Mouse (Mus musculus): Measurements from ENCODE around the gene Ms4a3.

Gene Ms4a3

DNA sequence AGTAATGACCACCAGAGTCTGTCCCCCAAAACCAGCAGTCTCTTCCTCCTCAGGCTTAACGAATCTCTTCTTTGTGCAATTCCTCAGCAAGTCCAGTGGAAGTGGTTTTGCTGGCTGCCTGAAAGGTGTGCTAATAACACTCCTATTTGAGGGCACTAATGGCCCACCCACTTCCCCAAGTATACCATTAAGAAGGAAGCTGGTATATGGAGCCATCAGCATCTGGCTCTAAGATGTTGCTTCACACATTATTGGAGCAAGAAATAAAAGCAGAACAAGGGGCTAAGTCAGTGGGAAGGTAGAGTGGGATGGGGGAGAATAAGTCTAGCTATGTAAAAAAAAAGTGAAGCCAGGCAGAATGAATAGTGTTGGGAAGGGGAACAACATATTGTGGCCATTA is at the start of gene Ms4a3:
Gene Ms4a3, minus strand, starts transcription at position 120 of the 400 bp plus-strand sequence.
- H3K27me3 ChIP-seq (ENCODE audit: control insufficient read depth, insufficient read depth, low read length, poor library complexity, severe bottlenecking) = no peaks in the 10 kb centered on the region
- no peaks in the 10 kb centered on the region for H3K36me3 ChIP-seq (ENCODE audit: control insufficient read depth, insufficient read depth, low read length, poor library complexity, severe bottlenecking)
- DNase-seq (ENCODE audit: low read depth, low spot score) = no peak

DNA sequence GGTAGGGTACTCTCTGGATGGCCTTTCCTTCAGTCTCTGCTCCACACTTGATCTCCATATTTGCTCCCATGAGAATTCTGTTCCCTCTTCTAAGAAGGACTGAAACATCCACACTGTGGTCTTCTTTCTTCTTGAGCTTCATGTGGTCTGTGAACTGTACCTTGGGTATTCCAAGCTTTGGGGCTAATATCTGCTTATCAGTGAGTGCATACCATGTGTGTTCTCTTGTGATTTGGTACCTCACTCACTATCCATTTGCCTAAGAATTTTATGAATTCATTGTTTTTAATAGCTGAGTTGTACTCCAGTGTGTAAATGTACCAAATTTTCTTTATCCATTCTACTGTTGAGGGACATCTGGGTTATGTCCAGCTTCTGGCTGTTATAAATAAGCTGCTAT is 20.9 kb upstream of the Ms4a3 start:
- no peak for DNase-seq (ENCODE audit: low read depth, low spot score)
- H3K36me3 ChIP-seq (ENCODE audit: control insufficient read depth, insufficient read depth, low read length, poor library complexity, severe bottlenecking) = no peaks in the 10 kb centered on the region

DNA sequence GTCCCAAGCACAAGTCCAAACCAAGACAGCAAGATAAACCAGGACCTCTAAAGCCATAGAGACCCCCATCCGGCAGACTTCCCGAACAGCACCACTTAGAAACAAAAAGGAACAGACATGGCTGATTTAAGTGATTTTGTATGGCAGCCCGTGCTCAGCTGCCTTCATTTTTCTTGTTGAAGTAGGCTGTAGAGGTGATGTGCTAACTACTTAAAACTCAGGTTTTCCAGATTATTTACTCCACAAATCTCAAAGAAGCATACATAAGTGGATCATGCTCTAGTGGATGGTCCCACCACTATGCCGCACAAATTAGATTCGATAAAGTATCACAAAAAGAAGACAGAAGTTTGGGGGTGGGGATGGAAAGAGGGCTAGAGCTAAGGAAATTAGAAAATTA is 19.8 kb upstream of the Ms4a3 start, which contains the start of gene Oosp2:
Gene Oosp2, minus strand, starts transcription at position 101 of the 400 bp plus-strand sequence.
- DNase-seq (ENCODE audit: low read depth, low spot score) = no peak
- no peaks in the 10 kb centered on the region for H3K36me3 ChIP-seq (ENCODE audit: control insufficient read depth, insufficient read depth, low read length, poor library complexity, severe bottlenecking)

More for the DNA sequence above, 20.9 kb upstream of the Ms4a3 start:
- no peaks in the 10 kb centered on the region for H3K27me3 ChIP-seq (ENCODE audit: control insufficient read depth, insufficient read depth, low read length, poor library complexity, severe bottlenecking)

DNA sequence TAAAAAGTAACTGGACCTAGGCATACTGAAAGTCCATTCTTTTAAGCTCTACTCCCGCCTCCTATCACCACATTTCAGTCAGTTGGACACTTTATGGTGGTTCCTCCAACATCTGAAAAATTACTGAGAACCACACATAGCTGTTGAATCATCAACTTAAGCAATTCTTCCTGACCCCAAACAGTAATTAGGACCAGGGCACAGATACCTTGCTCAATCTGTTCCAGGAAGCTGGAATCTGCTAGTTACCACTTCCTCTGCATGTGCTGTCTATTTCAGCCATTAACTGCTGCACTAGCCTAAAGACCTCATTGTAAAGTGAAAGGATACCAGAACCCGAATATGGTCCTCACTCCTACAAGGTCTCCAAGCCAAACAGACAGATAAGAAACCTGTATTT is 18.5 kb upstream of the Ms4a3 start:
- DNase-seq (ENCODE audit: low read depth, low spot score) = no peak
- Histone ChIP-seq H3K36me3 (ENCODE audit: control insufficient read depth, insufficient read depth, low read length, poor library complexity, severe bottlenecking) (no peaks in the 10 kb centered on the region), H3K27me3 (ENCODE audit: control insufficient read depth, insufficient read depth, low read length, poor library complexity, severe bottlenecking) (no peaks in the 10 kb centered on the region)

More for the DNA sequence above, 19.8 kb upstream of the Ms4a3 start, which contains the start of gene Oosp2:
- H3K27me3 ChIP-seq (ENCODE audit: control insufficient read depth, insufficient read depth, low read length, poor library complexity, severe bottlenecking) = no peaks in the 10 kb centered on the region

DNA sequence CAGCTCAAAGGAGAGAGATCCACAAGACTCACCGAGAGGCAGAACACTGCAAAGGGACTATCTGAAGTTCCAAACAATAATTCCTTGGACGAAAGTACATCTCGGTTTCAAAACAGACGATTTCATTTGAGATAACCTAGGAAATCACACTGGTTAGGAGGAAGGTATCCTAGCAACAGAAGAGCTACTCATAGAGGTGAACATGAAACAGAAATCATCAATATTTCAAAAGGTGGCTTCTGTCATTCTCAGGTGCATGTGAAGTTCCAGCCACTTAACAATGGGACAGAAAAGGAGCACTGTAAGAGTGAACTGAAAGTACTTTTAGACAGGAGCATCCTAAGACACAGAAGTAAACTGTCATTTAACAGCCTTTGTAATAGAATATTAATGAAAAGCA is 8.9 kb upstream of the Ms4a3 start:
- no peaks in the 10 kb centered on the region for H3K36me3 ChIP-seq (ENCODE audit: control insufficient read depth, insufficient read depth, low read length, poor library complexity, severe bottlenecking)
- DNase-seq (ENCODE audit: low read depth, low spot score) = no peak

DNA sequence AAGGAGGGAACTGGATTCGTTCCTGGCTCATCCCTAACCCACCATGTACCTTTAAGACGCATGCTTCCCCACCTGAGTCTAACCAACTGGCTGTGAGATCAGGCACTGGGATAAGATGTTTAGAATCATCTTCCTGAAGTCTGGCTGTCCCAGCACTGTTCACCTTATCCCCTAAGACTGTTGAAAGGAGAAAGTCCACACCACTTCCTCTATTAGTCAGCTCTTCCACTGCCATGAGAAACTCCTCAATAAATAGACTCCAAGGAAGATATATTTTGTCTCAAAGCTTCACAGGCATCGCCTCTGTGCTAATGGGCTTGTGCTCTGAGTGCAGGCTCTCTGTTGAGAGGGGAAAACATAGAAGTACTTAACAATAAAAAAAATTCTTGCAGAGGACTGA is 5.5 kb upstream of the Ms4a3 start:
- H3K27me3 ChIP-seq (ENCODE audit: control insufficient read depth, insufficient read depth, low read length, poor library complexity, severe bottlenecking) = no peaks in the 10 kb centered on the region
- DNase-seq (ENCODE audit: low read depth, low spot score) = no peak
- no peaks in the 10 kb centered on the region for H3K36me3 ChIP-seq (ENCODE audit: control insufficient read depth, insufficient read depth, low read length, poor library complexity, severe bottlenecking)

More for the DNA sequence above, 8.9 kb upstream of the Ms4a3 start:
- H3K27me3 ChIP-seq (ENCODE audit: control insufficient read depth, insufficient read depth, low read length, poor library complexity, severe bottlenecking) = no peaks in the 10 kb centered on the region

DNA sequence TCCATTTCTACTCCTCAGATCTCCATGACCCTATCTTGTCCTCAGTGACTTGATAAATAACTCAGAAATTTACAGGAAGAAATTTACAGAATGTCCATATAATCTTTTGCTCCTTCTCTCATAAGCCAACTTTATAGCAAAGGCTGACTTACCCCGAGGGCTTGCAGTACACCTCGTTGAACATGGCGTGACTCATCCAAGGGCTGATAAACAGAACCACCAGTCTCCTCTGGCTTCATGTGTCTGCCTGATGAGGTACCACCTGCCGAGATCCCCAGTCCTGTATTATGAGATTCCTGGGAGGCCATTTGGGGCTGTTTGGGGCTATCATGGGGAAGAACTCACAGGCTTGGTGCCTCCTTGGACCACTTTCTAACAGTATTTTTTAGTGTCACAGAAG is 1.6 kb downstream of the Ms4a3 start:
- DNase-seq (ENCODE audit: low read depth, low spot score) = no peak
- Histone ChIP-seq H3K27me3 (ENCODE audit: control insufficient read depth, insufficient read depth, low read length, poor library complexity, severe bottlenecking) (no peaks in the 10 kb centered on the region), H3K36me3 (ENCODE audit: control insufficient read depth, insufficient read depth, low read length, poor library complexity, severe bottlenecking) (no peaks in the 10 kb centered on the region)

DNA sequence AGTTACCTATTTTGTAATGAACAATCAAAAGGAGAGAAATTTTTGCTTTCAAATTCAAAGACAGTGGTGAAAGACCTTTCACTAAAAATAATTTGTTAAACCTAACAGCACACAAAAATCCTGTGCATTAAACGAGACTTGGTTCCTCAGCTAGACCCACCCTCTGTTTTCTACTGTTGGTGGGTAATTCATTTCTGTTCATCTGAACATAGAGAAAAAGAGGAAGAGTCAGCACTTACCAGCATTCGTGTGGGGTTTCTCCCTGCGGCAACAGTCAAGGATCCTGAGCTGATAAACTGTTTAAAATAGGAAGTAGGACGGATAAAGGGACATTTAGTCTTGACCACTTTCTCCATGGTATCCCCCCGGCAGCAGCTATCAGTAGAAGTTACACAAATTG is 5.1 kb downstream of the Ms4a3 start:
- H3K27me3 ChIP-seq (ENCODE audit: control insufficient read depth, insufficient read depth, low read length, poor library complexity, severe bottlenecking) = no peaks in the 10 kb centered on the region
- no peak for DNase-seq (ENCODE audit: low read depth, low spot score)

DNA sequence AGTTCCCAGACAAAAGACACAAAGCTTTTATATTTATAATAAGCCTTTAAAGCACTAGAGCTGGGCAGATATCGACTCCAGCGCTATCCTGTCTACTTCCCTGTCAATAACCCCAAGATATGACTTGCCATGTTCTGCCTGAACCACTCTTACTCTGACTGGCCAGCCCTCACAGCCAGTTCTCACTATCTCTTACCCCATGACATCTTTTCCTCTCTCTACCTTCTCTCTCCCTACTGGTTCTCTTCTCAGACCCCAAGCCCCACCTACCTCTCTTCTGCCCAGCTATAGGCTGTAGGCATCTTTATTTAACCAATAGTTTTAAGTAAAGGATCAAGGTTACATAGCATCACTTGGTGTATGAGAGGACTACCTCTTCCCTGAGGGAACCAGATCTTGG is 6.3 kb downstream of the Ms4a3 start:
- H3K27me3 ChIP-seq (ENCODE audit: control insufficient read depth, insufficient read depth, low read length, poor library complexity, severe bottlenecking) = no peaks in the 10 kb centered on the region
- DNase-seq (ENCODE audit: low read depth, low spot score) = no peak

More for the DNA sequence above, 5.1 kb downstream of the Ms4a3 start:
- no peaks in the 10 kb centered on the region for H3K36me3 ChIP-seq (ENCODE audit: control insufficient read depth, insufficient read depth, low read length, poor library complexity, severe bottlenecking)

DNA sequence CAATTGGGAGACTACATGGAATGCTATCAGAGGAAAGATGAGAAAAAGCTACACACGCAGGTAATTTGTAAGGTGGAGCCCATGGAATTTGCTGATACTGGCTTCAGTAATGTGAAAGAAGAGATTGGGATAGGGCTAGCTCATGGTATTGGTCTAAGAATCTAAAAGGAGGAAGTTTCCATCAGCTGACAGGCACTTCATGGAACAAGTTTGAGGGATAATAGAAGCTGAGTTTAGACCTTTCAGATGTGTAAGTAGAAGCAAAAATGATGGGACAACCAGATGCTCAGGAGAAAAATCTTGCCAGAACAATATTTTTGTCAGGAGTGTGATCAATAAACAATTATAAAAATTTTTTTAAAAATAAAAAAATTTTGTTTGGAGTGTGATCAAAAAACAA is 6.9 kb downstream of the Ms4a3 start:
- Histone ChIP-seq H3K27me3 (ENCODE audit: control insufficient read depth, insufficient read depth, low read length, poor library complexity, severe bottlenecking) (no peaks in the 10 kb centered on the region), H3K36me3 (ENCODE audit: control insufficient read depth, insufficient read depth, low read length, poor library complexity, severe bottlenecking) (no peaks in the 10 kb centered on the region)
- DNase-seq (ENCODE audit: low read depth, low spot score) = no peak

More for the DNA sequence above, 6.3 kb downstream of the Ms4a3 start:
- no peaks in the 10 kb centered on the region for H3K36me3 ChIP-seq (ENCODE audit: control insufficient read depth, insufficient read depth, low read length, poor library complexity, severe bottlenecking)

DNA sequence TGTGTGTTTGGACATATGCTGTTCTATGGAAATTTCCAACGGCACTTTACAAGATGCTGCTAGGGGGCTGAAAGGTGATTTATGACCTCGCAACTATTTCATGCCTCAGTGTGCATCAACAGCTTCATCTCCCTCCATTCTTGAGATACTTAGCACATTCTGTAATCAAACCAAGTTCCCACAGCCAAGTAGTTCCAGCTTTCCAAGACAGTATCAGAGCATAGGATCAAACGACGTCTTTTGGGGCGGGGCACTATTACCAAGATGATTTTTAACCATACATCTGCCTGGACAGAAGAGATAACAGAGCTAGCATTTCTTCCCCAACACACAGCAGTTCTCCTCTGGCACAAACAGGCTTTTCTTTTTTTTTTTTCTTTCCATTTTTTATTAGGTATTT is 15.4 kb downstream of the Ms4a3 start:
- no peak for DNase-seq (ENCODE audit: low read depth, low spot score)
- no peaks in the 10 kb centered on the region; the same call in 1 of the 2 replicates for H3K27me3 ChIP-seq (ENCODE audit: control insufficient read depth, insufficient read depth, low read length, poor library complexity, severe bottlenecking)
- no peaks in the 10 kb centered on the region for H3K36me3 ChIP-seq (ENCODE audit: control insufficient read depth, insufficient read depth, low read length, poor library complexity, severe bottlenecking)

DNA sequence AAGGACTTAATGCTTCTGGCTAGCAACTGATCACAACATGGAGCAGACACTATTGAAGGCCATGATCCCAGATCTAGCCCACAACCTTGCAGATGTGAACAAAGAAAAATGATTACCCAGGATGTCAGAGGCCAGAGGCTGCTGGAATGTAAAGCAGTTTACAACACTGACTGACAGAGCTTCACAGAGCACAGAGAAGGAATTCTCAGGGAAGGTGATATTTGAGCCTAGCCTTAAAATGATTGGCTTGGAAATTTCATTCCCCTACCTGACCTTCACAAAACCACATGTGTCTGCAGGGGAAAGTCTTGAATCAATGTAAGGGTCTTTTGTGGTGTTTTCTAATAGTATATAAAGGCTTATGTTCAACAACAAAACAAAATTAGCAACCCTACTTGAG is 15.9 kb downstream of the Ms4a3 start:
- Histone ChIP-seq H3K27me3 (ENCODE audit: control insufficient read depth, insufficient read depth, low read length, poor library complexity, severe bottlenecking) (no peaks in the 10 kb centered on the region; the same call in 1 of the 2 replicates), H3K36me3 (ENCODE audit: control insufficient read depth, insufficient read depth, low read length, poor library complexity, severe bottlenecking) (no peaks in the 10 kb centered on the region)
- no peak for DNase-seq (ENCODE audit: low read depth, low spot score)

DNA sequence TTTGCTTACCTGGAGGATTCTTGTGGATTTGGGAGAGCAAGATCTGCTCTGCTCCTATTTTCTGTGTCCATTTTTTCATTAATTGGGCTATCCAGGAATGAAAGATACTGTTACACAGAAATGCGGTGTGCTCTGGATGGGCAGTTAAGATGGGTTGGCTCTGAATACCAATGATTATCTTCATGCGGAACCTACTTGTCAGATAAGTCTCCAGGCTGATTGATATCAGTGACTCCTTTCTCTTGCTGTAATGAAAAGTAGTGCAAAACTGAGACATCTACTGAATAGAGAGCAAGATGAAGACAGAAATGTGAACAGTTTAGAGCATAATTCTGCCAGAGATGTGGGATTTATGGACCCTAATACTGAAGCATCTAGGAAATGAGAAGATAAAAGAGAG is 17.1 kb downstream of the Ms4a3 start, which contains the start of gene Ms4a2:
Gene Ms4a2, minus strand, starts transcription at position 169 of the 400 bp plus-strand sequence.
- DNase-seq (ENCODE audit: low read depth, low spot score) = no peak
- Histone ChIP-seq H3K27me3 (ENCODE audit: control insufficient read depth, insufficient read depth, low read length, poor library complexity, severe bottlenecking) (no peaks in the 10 kb centered on the region; the same call in 1 of the 2 replicates), H3K36me3 (ENCODE audit: control insufficient read depth, insufficient read depth, low read length, poor library complexity, severe bottlenecking) (no peaks in the 10 kb centered on the region)

DNA sequence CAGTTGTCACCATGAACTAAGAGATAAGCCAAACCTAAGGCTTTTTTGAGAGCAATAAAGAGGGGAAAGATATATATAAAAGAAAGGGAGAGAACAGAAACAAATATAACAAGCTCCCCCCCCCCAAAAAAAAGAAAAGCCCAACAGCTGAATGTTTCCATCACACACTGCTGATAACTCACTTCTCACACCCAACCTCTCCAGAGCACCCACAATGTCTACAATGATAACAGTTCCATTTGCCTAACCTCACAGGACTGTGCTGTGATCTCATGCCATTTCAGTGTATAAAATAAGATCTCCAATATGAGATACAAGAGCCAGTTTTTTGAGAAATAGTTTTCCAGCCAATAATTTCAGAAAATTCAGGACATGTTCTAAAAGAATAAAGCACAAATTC is 22.7 kb downstream of the Ms4a3 start:
- H3K27me3 ChIP-seq (ENCODE audit: control insufficient read depth, insufficient read depth, low read length, poor library complexity, severe bottlenecking) = no peaks in the 10 kb centered on the region
- no peaks in the 10 kb centered on the region for H3K36me3 ChIP-seq (ENCODE audit: control insufficient read depth, insufficient read depth, low read length, poor library complexity, severe bottlenecking)
- no peak for DNase-seq (ENCODE audit: low read depth, low spot score)

DNA sequence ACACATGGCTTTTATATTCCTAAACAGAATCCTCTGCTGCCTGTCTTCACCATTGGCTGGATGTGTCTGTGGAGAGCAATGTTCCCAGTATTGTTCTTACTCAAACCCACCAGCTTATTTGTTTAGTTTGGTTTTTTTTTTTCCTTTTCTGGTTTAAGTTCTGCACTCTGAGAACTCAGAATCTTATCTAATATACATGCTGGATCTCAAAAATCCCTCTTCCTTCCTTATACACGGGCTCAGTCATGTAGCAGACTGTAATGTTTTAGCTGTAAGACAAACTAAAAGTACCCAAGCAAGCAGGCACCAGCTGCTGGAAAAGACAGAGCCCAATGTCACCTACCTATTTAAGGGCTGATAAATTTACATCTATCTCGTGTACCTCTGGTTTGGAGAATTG is 25.8 kb downstream of the Ms4a3 start:
- H3K36me3 ChIP-seq (ENCODE audit: control insufficient read depth, insufficient read depth, low read length, poor library complexity, severe bottlenecking) = no peaks in the 10 kb centered on the region
- DNase-seq (ENCODE audit: low read depth, low spot score) = no peak

DNA sequence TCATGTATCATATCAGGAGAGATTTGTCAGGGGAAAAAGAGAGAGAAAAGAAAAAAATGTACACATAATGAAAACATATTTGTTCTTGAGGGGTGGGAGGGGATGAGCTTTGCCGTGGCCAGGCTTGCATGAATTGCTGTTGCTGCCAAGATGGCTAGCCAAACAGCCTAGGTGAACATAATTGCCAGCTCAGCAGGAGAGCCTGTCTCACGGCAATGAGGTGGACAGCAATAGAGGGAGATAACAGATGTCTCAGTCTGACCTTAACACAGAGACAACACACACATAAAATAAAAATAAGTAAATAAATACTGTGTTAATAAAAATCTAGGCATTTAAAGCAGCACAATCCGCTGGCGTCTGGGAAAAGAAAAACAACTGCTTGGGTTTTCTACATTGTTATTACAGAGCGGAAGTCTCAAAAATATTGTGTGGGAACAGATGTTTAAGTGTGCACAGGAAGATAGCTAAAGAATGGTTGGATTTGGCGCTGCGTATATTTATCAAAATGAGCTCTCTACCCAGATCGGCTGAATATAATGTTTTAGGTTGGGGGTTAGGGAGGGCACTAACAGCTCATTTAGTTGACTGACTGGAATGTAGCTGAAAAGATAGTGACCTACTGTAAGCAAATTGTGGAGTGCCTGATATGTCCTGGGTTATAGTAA is 26.7 kb downstream of the Ms4a3 start:
- H3K36me3 ChIP-seq (ENCODE audit: control insufficient read depth, insufficient read depth, low read length, poor library complexity, severe bottlenecking) = no peaks in the 10 kb centered on the region
- no peak for DNase-seq (ENCODE audit: low read depth, low spot score)
- H3K27me3 ChIP-seq (ENCODE audit: control insufficient read depth, insufficient read depth, low read length, poor library complexity, severe bottlenecking) = no peaks in the 10 kb centered on the region

More for the DNA sequence above, 25.8 kb downstream of the Ms4a3 start:
- H3K27me3 ChIP-seq (ENCODE audit: control insufficient read depth, insufficient read depth, low read length, poor library complexity, severe bottlenecking) = no peaks in the 10 kb centered on the region

All from splenic B cell, adult 2 months (primary cell).